Mouse (Mus musculus): ENCODE results near the gene Stab1. TPM values are rescaled to one million over a fixed set of nuclear protein-coding genes. Genes with fewer than 3 reads are reported as not detected.

Gene Stab1
- total RNA-seq, 2 experiments from 2014 or later, result 66.1 to 85.9 TPM

GRCm38 (mm10) chr14:31169508-31169907, 1.1 kb upstream of the Stab1 start:
- intact Hi-C loops (cut with DNase I), result no loop called here
- DNase-seq, result no peak

DNA sequence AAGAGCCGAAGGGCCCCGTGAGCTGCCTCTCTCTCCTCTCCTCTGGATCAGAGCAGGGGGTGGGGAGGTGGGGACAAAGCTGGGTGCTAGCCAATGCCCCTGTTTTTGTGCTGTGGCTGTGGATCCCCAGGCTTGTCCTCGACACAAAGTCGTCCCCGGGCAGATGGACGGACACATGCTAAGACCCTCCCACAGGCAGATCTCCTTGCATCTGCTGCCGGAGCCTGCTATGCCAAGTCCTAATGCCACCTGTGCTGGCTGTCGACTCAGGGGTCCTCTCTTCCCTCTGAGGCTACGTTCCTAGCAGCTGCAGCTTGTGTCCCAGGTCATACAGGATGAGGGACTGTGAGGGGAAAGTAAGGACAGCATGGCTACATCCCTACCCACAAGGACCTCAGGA, 1.6 kb downstream of the Stab1 start:
- DNase-seq, result no peak
- intact Hi-C loops (cut with DNase I), result no loop called here

DNA sequence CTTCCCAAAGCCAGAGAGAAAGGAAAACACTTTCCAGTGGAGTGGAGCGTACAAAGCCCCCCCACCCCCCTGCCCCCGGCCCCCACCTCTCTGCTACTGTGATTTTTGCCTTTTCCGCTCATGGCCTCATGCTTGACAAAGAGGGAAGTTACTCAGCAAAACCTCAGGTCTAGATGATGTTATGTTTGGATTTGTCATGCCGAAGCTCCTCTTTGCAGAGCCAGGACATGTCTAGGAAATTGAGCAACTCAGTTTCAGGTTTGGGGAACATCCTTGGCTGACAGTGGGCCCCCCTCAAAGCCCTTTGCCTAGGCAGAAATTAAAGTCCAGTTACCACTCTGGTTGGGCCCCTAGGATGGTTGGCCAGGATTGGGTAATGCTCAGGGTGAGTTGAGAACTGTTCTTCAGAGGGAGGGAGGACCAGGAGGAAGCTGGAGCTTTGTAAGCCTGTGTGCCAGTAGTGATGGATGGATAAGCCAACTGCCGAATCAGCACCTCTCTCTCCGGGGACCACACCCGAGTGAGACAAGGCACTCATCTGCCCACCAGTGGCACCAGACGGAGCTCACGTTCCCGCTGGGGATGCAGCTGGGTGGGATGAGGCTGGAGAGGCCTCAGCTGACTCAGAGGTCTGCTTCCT, 2.3 kb downstream of the Stab1 start:
- peak in 1 of 2 experiments; percentile 43 for DNase-seq
- intact Hi-C loops (cut with DNase I), result no loop called here

- intact Hi-C loops (cut with DNase I), result no loop called here
- DNase-seq, result no peak
Observed at GRCm38 (mm10) chr14:31165458-31165857, 3.0 kb downstream of the Stab1 start.

DNA sequence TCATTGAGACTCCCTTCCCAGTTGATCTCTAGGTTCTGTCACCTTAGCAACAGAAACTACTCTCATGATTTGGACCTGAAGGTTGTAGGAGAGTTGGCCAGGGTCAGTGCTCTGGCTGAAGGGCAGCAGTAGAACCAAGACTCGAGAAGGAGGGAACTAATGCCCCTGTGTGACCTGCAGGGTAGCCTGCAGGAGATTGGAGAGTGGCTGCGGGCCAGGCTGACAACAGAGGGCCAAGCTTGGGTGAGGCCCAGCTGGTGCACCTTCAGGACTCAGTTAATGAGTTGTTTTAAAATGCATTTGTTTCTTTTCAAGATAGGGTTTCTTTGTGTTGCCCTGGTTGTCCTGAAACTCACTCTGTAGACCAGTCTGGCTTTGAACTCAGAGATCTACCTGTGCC, 3.4 kb downstream of the Stab1 start:
- no peak for DNase-seq
- intact Hi-C loops (cut with DNase I), result no loop called here

DNA sequence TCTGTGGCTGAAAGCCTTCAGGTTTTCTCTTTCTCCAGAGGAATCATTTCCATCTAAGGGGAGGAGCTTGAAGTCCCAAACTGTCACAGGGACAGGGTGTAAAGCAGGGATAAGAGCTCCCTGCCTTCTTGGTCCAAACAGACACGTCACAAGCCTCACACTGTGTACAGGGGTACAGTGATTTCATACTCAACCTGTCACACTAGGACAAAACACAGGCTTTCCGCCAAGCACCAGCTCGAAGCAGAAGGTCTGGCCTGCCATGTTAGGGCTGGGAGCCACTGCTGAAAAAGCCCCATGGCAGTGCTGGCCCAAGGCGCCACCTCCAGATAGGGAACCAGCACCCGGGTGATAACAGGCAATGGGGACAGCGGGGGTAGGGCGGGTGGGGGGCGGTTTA, 4.4 kb downstream of the Stab1 start:
- intact Hi-C loops (cut with DNase I), result no loop called here

GRCm38 (mm10) chr14:31161638-31162037, 6.8 kb downstream of the Stab1 start:
- intact Hi-C loops (cut with DNase I), result no loop called here
- DNase-seq, result no peak

More for the DNA sequence above, 4.4 kb downstream of the Stab1 start:
- no peak for DNase-seq

GRCm38 (mm10) chr14:31161191-31161590, 7.2 kb downstream of the Stab1 start:
- intact Hi-C loops (cut with DNase I), result no loop called here
- no peak for DNase-seq

- no peak for DNase-seq
- intact Hi-C loops (cut with DNase I), result no loop called here
Observed at GRCm38 (mm10) chr14:31160196-31161150, 8.0 kb downstream of the Stab1 start.

- no peak for DNase-seq
- intact Hi-C loops (cut with DNase I), result no loop called here
Observed at GRCm38 (mm10) chr14:31145694-31146093, 22.7 kb downstream of the Stab1 start.

DNA sequence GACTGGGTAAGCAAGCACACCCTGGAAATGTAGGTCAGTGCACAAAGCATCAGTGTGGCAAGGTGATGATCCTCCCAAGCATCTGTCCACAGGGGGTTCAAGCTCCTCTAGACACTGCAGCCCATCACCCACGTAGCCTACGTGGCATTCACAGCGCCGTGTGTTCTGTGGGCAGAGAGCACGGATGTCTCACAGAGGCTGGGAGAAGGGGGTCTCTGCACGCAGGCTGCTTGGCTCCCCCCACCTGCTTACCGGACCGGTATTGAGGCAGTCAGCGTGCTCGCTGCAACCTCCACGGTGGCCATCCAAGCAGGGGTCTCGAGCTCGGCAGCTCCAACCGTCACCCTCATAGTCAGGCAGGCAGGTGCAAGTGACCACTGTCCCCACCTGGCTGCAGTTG, 27.4 kb downstream of the Stab1 start:
- DNase-seq, result no peak
- intact Hi-C loops (cut with DNase I), result loop anchor here (2.0 kb wide), 1 partner anchor 18 kb away; no protein-coding TSS in a partner anchor

- DNase-seq, result no peak
- intact Hi-C loops (cut with DNase I), result loop anchor here (2.0 kb wide), 1 partner anchor 19 kb away; no protein-coding TSS in a partner anchor
Observed at GRCm38 (mm10) chr14:31140141-31140540, 28.3 kb downstream of the Stab1 start.

- no peak for DNase-seq
- intact Hi-C loops (cut with DNase I), result loop anchor here (2.0 kb wide), 1 partner anchor 19 kb away; no protein-coding TSS in a partner anchor
Observed at GRCm38 (mm10) chr14:31139666-31140065, 28.8 kb downstream of the Stab1 start.

GRCm38 (mm10) chr14:31138897-31139429, 29.5 kb downstream of the Stab1 start:
- DNase-seq, result no peak
- intact Hi-C loops (cut with DNase I), result no loop called here

- DNase-seq, result no peak
- intact Hi-C loops (cut with DNase I), result no loop called here
Observed at GRCm38 (mm10) chr14:31138219-31138896, 30.1 kb downstream of the Stab1 start.

GRCm38 (mm10) chr14:31137791-31138190, 30.6 kb downstream of the Stab1 start:
- DNase-seq, result no peak
- intact Hi-C loops (cut with DNase I), result no loop called here

- intact Hi-C loops (cut with DNase I), result no loop called here
- DNase-seq, result no peak
Observed at GRCm38 (mm10) chr14:31137281-31137595, 31.2 kb downstream of the Stab1 start.

GRCm38 (mm10) chr14:31136411-31137280, 31.8 kb downstream of the Stab1 start:
- DNase-seq, result no peak
- intact Hi-C loops (cut with DNase I), result no loop called here

DNA sequence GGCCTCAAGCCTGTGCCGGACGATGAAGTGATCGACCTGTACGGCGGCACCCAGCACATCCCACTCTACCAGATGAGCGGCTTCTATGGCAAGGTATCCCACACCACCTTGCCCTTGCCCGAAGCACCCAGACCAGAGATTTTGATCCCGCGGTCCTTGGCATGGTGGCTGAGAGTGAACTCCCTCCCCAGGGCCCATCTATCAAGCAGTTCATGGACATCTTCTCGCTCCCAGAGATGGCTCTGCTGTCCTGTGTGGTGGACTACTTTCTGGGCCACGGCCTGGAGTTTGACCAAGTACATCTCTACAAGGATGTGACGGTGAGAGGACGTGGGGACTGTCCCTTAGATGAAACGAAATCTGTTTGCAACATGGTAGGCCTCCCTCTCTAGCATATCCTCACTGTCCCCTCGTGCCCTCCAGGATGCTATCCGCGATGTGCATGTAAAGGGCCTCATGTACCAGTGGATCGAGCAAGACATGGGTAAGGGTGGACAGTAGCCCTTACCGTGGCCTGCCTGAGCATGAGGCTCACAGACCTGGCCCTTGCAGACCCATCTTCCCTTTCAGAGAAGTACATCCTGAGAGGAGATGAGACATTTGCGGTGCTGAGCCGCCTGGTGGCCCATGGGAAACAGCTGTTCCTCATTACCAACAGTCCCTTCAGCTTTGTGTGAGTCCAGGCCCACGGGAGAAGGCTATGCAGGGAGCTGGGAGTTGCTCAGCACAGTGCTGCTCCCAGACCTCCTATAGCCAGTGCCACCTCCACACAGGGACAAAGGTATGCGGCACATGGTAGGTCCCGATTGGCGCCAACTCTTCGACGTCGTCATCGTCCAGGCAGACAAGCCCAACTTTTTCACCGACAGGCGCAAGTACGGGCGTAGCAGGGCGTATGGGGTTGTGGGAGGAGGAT, 32.7 kb downstream of the Stab1 start:
- DNase-seq, result no peak
- intact Hi-C loops (cut with DNase I), result no loop called here
